Mouse (Mus musculus): Measurements from ENCODE around the gene Gm15097.
"Not testable (repeated sequence)": the region's sequence is repeated elsewhere in the genome, so short reads cannot be mapped to it uniquely, and the experiment has no call there.

Gene Gm15097

DNA sequence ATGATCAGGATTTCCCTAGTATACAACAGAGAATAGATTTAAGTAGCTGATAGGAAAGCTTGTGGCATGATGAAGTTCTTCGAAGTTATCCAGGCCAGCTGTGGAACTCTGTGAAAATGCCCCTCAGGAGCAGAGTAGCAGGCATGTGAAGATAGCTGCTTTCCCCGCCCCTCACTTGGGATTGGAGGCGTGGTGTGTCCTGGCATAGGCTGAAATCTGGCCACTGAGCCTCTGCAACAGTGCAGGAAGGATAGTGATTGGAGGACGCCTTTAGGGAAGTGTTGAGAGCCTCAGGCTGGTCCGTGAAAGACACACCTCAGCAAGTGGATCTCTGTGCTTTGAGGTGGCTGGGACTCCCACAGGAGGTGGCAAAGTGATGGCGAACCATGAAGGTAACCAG, at the start of gene Gm15097:
TSS of gene Gm15097 (plus strand) at position 301 of the 400 bp plus-strand sequence.
- not testable (repeated sequence) for DNase-seq

DNA sequence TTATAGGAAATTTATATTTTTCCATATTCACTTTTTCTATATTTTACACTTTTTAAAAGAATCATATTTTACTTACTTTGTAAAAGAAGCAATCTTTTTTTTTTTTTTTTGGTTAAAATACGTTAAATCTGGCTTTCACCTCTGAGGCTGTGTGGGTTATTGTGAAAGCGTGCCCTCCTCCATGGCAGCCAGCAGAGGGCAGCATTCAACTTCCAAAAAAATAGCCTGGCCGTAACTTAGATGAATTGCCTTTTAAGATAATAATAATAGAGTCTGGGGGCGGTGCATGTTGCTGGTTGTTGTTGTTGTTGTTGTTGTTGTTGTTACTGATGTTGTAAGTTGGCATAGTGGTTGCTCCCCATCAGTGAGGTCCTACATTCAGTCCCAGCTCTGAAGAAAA, 21.4 kb upstream of the Gm15097 start:
- DNase-seq, result peak; percentile 11 to 41

DNA sequence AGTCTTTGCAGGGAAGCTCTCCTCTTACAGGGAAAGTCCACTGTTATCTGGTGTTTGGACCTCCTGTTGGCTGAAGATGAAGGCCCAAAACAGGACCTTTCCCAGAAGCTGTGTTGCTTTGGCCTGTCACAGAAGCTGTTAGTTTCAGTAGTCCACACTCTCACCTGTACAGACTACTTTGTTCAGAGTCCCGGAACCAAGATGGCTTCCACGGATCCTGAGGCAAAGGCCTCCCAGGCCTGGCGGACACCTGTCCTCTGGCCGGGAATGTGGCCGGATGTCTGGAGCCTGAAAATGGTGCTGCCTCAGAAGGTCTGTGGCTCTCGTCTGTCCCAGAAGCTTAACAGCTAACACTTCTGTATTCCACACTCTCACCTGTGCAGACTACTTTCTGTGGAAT, 26.9 kb downstream of the Gm15097 start:
- DNase-seq, result not testable (repeated sequence)
